Mouse (Mus musculus) R1 (cell line): ENCODE measurements around the gene Ptpn1.

Experiments used
- DNase-seq: peaks from one replicate; pipeline ENCODE4 v3.0.0-alpha.2; 2018; ENCODE audit warnings: low read depth, low spot score

The Ptpn1 gene

DNA sequence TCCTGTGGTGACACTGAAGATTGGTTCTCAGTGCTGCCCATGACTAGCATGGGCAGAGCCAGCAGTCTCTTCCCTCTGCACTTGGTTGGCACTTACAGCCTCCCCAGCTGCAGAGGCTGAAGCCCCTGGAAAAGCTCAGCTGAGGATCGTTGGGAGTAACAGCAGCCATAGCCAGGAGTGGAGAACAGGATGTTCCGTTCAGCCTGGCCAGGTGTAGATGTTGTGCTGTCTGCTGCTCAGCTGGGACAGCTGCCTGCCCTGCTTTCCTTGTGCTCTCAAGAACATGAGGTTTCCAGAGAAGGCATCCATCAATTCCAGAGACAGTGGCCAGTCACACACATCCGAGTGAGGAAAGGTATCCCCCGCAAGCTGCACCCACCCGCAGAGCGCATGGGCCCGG lies 36.6 kb downstream of the Ptpn1 start:
- no peak for DNase-seq

DNA sequence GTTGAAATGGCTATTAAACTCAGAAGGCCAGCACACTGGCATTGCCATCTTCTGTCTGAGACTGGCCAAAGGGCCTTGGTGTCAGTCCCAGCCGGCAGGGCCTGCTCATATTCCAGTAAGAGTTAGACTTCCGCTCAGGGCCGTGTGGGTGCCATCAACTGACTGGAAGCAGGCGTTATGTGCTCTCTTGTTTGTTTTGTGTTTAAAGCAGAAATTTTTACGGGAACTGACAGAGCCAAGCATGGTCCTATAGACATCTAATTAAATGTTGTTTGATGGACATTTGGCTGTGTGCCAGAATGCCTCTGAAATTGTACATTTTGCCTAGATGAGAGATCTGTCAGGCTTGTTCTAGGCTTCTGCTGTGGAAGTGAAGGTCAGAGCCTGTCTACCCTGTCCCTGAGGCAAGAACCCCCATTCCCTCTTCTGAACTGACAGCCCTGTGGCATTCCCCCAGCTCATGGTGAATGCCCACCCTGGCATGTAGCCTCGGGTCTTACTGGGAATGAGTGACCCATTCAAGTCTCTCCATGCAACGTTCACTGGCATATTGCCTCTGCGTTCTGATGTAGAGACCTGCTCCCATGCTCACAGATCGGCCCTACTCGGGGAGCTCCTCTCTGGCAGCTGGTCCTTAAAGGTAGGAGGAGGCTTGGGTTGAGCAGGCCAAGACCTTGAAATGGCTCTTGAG lies 38.1 kb downstream of the Ptpn1 start:
- DNase-seq = no peak

DNA sequence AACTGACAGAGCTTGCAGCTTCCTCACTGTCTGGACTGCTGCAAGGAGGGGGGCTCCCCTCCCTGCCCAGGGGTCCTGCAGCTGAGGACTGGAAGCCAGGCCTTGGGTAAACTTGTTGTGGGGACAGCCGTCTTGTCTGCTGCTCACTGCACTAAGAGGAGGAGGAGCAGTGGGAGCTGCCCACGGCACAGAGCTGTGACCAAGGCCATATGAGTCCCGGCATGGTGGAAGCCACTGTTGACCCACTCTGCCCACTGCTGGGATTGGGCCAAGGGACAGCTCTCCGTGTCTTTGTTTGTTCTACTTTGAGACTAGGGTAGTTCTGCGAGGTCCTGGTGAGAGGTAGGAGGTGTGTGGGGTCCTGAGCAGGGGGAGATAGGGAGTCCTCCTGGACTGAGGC lies 40.3 kb downstream of the Ptpn1 start:
- no peak for DNase-seq

- DNase-seq = no peak
Measured at GRCm38 (mm10) chr2:167972809-167973208, 41.0 kb downstream of the Ptpn1 start.

DNA sequence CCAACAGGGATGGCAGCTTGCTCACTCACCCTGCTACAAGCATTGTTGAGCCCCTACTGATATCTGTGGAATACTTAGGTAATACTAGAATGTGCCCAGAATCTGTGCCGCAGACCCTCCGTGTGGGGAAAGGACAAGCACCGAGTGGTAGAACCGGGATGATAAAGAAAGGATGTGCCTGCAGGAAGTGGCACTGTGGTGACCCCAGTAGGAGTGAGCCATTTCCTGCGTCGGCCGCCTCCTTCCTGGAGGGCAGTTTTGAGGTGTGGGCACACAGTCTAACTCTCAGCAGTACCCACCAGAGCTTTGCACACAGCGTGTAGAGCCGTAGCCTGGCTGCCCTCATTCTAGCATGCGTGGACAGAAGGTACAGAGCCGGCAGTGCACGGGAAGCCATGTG lies 43.9 kb downstream of the Ptpn1 start:
- no peak for DNase-seq

- no peak for DNase-seq
Measured at GRCm38 (mm10) chr2:167978271-167978670, 46.4 kb downstream of the Ptpn1 start.

DNA sequence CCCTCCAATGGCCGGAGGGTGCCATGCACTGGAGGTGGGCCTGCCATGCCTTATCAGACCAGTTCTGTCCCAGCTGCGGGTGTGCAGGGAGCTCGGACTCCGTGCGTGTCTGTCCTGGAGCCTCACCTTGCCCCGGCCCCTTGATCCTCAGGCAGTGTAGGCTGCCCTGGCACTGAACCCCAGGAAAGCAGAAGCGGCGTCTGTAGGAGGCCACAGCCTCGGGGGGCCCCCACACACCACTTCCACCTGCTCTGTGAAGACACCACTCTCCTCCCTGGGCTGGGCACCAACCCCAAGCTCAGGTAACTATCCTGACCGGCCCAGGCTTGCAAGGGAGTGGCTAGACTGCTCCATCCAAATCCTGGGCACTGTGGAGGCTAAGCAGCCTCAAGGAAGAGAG lies 48.5 kb downstream of the Ptpn1 start:
- no peak for DNase-seq

GRCm38 (mm10) chr2:167982646-167983045 lies 50.8 kb downstream of the Ptpn1 start:
- DNase-seq = peak; percentile 41

- DNase-seq = no peak
Measured at GRCm38 (mm10) chr2:167984371-167984770, 52.5 kb downstream of the Ptpn1 start.

- no peak for DNase-seq
Measured at GRCm38 (mm10) chr2:167984946-167985345, 53.1 kb downstream of the Ptpn1 start.

- DNase-seq = peak; percentile 48
Measured at GRCm38 (mm10) chr2:167986762-167987161, 54.9 kb downstream of the Ptpn1 start.

DNA sequence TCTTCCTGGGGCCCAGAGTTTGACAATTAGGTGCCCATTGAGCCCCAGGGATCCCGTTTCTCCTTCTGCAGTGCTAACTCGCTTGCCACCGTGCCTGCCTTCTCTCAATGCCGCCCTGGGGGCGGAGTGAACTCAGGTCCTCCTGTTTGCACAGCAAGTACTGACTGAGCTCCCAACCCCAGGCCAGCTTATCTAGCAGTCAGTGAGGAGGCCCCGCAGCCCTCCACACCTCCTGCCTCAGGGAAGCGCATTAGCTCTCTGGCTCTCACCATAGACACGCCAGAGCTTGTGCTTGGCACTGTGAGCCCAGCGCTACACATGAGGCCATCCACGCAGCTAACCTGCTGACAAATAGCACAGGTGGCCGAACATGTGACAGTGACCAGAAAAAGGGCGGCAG lies 55.8 kb downstream of the Ptpn1 start:
- no peak for DNase-seq

- no peak for DNase-seq
Measured at GRCm38 (mm10) chr2:167989310-167989709, 57.5 kb downstream of the Ptpn1 start.

DNA sequence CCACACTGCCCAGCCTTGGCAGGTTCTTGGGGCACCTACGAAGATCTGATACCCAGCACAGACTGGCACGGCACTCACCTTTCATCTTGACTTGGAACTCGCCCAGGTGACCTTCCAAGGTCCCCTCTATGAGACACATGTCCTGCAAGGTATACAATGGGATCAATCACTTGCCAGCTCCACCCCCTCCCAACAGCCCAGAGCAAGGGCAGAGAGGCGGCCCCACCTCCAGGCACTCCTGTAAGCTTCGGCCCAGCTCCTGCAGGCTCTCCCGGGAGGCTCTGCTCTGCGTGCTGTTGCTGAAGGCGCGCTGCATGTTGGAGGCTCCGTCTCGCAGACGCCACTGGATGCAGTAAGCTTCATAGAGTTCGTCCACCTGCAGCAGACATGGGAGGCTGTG lies 61.4 kb downstream of the Ptpn1 start:
- DNase-seq = no peak

DNA sequence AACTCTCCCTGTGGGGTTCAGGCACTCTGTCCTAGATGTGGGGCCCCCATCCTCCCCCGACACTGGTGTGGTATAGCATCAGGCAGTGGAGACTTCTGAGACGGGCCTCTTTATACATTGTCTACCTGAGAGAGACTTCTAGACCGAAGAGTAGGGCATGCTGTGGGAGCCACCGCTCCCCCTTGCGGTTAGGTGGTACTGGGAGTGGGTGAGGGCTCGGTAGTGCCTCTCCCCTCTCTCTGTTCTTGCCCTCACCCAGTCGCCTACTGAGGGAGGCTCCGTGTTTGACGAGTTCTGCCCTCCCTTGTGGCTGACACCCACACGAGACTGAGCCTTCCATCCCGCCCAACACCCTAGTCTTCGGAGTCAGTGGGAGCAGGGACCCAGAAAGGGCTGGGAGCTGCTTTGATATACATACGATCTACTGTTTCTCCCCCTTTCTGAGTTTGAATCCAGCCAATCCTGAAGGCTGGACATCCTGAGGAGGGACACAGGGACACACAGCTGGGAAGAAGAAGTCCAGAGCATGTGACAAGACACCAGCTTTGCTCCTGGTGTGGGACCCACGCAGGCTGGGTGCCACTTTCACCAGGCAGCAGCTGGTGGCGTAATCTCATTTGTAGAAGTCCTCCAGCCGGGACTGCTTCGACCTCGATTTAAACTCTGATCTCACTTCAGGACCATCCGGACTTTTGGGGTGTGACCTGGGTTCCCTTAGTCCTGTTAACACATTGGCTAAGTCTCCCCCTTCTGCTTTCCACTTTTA lies 64.2 kb downstream of the Ptpn1 start:
- DNase-seq = no peak

DNA sequence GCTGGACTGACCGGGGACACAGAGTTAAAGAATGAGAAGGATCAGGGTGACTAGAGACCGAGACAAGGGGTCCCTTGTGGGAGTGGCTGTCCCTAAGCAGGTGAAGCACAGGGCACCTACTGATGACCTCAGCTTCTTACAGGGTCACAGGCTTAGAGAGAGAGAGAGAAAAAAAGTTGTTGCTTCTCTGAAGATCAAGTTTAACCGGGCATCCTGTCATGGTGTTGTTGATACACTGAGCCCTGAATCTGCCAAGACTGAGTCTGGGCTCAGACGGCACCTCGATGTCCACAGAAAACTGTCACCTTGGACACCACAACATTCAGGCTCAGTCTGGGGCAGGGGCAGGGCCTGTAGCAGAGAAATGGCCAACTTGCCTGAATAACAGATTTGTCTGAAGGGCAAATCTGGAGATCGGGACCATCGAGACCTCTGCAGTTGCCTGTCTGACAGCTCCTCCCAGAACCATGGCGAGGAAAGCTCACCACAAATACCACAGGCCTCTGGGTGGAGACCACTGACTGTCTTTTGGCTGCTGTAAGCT lies 64.9 kb downstream of the Ptpn1 start:
- no peak for DNase-seq

DNA sequence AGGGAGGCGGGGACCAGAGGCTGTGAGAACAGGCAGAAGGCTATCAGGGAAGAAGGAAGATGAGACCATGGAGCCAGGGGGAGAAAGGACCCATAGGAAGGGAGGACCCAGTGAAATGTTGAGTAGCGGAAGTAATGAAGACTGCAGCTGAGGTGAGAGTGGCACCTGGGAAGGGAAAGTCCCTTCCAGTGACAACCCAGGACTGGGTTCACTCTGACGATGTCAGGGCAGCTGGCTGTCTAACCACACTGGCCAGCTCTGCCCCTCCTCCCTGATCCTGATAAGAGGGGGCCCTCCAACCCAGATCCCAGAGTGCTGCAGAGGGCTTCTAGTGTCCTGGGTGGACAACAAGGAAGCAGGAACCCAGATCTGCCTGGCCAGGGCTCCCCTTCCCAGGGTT lies 65.7 kb downstream of the Ptpn1 start:
- no peak for DNase-seq

DNA sequence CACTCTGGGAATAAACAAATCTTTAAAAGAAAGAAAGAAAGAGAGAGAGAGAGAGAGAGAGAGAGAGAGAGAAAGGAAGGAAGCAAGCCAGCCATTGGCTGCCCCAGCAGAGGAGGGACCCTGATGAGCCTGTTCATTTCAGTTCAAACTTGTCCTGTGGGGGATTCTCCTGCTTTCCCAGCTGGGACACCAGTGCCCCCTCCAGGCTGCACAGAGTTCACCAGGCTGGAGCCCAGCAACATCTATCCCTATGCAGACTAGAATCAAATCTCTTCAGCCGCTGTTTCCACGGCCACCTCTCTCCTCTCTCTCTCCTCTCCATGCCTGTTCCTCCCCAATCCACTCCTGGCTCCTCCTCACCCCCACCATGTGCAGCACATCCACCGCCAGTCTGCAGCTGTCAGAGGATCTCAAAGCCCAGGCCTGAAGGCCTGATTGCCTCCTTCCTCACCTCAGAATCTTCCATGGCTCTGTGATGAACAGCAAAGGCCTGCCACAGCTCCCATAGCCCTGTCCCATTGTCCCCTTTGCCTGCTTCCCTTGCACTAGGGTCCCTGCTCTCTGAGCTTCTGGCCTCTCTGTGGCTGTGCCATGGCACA lies 67.4 kb downstream of the Ptpn1 start:
- peak; percentile 66 for DNase-seq

- no peak for DNase-seq
Measured at GRCm38 (mm10) chr2:168002188-168002587, 70.3 kb downstream of the Ptpn1 start.

GRCm38 (mm10) chr2:168002884-168003283 lies 71.0 kb downstream of the Ptpn1 start:
- DNase-seq = no peak

DNA sequence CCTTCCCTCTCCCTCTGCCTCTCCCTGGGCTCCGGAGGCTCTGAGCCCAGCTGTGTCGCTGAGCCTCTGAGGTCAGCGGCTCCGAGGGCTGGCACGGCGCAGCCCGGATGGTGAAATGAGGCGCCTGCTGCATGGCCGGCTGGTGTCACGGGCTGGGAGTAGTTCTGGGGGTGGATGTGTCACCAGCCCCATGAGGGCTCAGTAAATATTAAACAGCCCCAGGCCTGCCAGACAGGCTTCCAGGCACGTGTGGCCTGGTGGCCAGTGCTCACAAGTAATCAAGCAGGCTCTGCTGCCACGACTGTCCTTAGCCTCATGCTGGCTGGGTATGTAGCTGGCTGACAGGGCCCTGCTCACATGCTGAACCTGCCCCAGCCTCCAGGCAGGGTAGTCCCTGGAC lies 71.6 kb downstream of the Ptpn1 start:
- DNase-seq = no peak

- DNase-seq = peak; percentile 44
Measured at GRCm38 (mm10) chr2:168004369-168004768, 72.5 kb downstream of the Ptpn1 start.

- DNase-seq = no peak
Measured at GRCm38 (mm10) chr2:168005005-168005404, 73.1 kb downstream of the Ptpn1 start.
